Mouse (Mus musculus) midbrain, embryonic 13.5 days (tissue): ENCODE measurements around the gene Zfp536. TPM values are rescaled to one million over a fixed set of nuclear protein-coding genes. Genes with fewer than 3 reads are reported as not detected.

Experiments
- ATAC-seq: fragments of 200-750 bp; cut with Nextera tagmentation; 2 replicates; pipeline ENCODE4 v1.8.0; 2017; ENCODE audit warnings: mild to moderate bottlenecking, moderate TSS enrichment, moderate library complexity
- H3K27ac ChIP-seq: fragments of 300-500 bp; sonication (generic); 2 replicates; pipeline ENCODE4 v1.5.1; 2015; ENCODE audit warnings: inconsistent platforms, mild to moderate bottlenecking, moderate library complexity
- H3K27me3 ChIP-seq: fragments of 300-500 bp; sonication (generic); 2 replicates; pipeline ENCODE4 v1.6.1; 2015; ENCODE audit warnings: mild to moderate bottlenecking, inconsistent platforms
- H3K36me3 ChIP-seq: fragments of 300-500 bp; sonication (generic); 2 replicates; pipeline ENCODE4 v1.6.1; 2015; ENCODE audit warnings: mild to moderate bottlenecking, inconsistent platforms
- H3K4me1 ChIP-seq: fragments of 300-500 bp; sonication (generic); replicated peaks from 2 replicates; pipeline ENCODE4 v1.6.1; 2015; ENCODE audit warnings: inconsistent platforms
- H3K4me2 ChIP-seq: fragments of 300-500 bp; sonication (generic); replicated peaks from 2 replicates; pipeline ENCODE4 v1.6.1; 2015; ENCODE audit warnings: moderate library complexity, mild to moderate bottlenecking, inconsistent platforms
- H3K4me3 ChIP-seq: fragments of 300-500 bp; sonication (generic); replicated peaks from 2 replicates; pipeline ENCODE4 v1.5.1; 2015; ENCODE audit warnings: mild to moderate bottlenecking, inconsistent platforms
- H3K9ac ChIP-seq: fragments of 300-500 bp; sonication (generic); replicated peaks from 2 replicates; pipeline ENCODE4 v1.6.1; 2015; ENCODE audit warnings: mild to moderate bottlenecking, inconsistent platforms
- H3K9me3 ChIP-seq: fragments of 300-500 bp; sonication (generic); 2 replicates; pipeline ENCODE4 v1.6.1; 2016; ENCODE audit warnings: mild to moderate bottlenecking, inconsistent platforms
- WGBS: fragments of 180-500 bp; shearing (Covaris S2); methylation state at CpG from one replicate; pipeline ENCODE4 v1.1.7; 2015; 5-methylcytosine and 5-hydroxymethylcytosine counted together
- polyA plus RNA-seq: library from polyadenylated mRNA; unstranded; fragments of >200 nt; fragmentation: Nextera tagmentation; extraction: Ambion mirVana; gene quantifications from 2 replicates; pipeline ENCODE4 v1.2.1, GENCODE M21; 2015

Gene Zfp536
- polyA plus RNA-seq, 1 experiment from 2014 or later, result 43.4 TPM

DNA sequence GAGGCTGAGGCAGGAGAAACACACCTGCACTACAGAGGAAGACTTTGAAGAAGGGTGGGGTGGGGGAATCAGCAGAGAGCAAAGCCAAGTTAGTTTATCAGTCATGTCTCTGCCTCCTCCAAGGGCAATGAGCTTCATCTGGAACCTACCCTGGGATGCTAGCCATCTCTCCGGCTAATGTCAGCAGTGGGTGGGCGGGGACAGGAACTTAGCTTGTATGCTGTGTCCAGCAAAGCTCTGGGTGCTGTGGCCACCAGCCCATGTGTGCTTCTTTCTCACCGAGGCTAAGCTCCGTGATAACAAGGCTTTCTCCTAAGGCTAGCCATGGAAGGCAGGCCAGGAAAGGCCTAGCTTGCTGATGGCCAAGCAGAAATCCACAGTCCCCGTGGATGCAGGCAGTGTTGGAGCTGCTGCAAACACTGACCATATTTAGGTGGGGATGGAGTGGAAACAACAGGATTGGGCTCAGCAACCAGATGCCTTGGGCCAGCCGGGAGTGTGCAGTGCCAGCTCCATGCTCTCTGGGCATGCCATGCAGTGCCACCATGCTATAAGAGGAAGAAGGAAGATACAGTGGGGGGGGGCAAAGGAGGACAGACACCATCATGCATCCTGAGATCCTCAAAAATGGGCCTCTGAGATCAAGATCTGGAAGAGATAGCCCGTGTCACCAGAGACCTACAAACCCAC, 109.6 kb downstream of the Zfp536 start:
- H3K27ac ChIP-seq, result no peak overlapping the region
- H3K4me1 ChIP-seq, result peaks cover 21% of the 10 kb centered on the region
- H3K4me3 ChIP-seq, result no peak overlapping the region
- no peaks in the 10 kb centered on the region for H3K9me3 ChIP-seq
- H3K27me3 ChIP-seq, result no peaks in the 10 kb centered on the region
- no peak for ATAC-seq
- H3K4me2 ChIP-seq, result no peak overlapping the region
- 95% methylated on average over 7 of the region's 7 CpGs for WGBS
- H3K36me3 ChIP-seq, result no peaks in the 10 kb centered on the region
- no peak overlapping the region for H3K9ac ChIP-seq

DNA sequence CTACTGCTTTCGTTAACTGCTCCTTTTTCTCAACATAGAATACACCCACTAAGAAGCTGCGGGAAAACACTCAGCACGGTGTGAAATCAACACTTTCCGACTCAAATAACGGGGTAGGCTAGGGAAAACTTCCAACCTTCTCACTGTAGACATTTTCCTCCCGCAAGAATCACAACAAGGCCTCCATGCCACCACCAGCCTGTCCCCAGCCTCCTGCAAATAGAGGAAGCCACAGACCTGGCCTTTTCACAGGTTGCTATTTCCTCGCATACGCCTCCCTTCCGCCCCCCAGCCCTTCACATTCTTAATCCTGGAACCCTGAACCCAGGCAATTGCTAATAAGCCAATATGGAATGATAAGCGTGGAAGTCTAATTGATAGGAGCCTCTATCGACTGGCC, 124.8 kb downstream of the Zfp536 start:
- Histone ChIP-seq H3K9ac (no peak overlapping the region), H3K4me2 (no peak overlapping the region), H3K9me3 (no peaks in the 10 kb centered on the region), H3K4me3 (no peak overlapping the region), H3K27ac (peak overlapping the region; percentile 80; the same call in 1 of the 2 replicates), H3K27me3 (no peaks in the 10 kb centered on the region), H3K4me1 (peaks cover 43% of the 10 kb centered on the region), H3K36me3 (peaks cover 7% of the 10 kb centered on the region)
- 86% methylated on average over 11 of the region's 11 CpGs for WGBS
- no peak for ATAC-seq

DNA sequence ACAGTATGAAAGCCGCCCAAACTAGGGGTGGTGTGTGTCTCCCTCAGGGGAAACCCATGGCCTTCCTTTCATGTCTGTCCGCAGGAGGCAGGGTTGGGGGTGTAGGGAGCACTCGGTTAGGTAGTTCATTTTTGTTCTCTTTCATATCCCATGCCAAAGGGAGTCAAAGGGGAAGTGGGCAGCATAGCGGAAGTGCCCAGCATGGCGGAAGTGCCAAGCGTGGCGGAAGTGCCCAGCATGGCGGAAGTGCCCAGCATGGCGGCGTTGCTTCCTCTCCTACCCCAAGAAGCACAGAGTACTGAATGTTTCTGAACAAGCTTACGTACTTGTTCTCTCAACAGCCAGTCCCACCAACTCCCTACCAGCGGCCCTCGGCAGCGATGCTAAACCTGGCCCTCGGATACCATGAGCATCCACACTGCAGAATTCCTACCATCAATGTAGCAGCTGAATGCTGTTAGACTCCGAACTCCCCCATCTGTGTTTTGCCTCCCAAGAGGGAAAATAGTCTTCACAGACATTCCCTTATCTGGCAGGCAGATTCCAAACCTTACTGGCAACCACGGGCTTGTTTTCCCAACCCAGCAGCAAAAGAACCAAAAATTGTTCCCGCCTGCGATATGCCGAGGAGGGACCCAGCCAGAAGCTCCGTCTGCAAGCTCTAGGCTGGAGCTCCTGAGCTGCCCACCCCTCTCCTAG, 125.4 kb downstream of the Zfp536 start:
- no peak overlapping the region for H3K4me3 ChIP-seq
- no peak overlapping the region for H3K9ac ChIP-seq
- 93% methylated on average over 21 of the region's 21 CpGs for WGBS
- peak overlapping the region; percentile 56 for H3K27ac ChIP-seq
- no peaks in the 10 kb centered on the region for H3K27me3 ChIP-seq
- H3K4me2 ChIP-seq, result no peak overlapping the region
- peaks cover 13% of the 10 kb centered on the region for H3K36me3 ChIP-seq
- no peak for ATAC-seq
- no peaks in the 10 kb centered on the region for H3K9me3 ChIP-seq
- H3K4me1 ChIP-seq, result peaks cover 43% of the 10 kb centered on the region

DNA sequence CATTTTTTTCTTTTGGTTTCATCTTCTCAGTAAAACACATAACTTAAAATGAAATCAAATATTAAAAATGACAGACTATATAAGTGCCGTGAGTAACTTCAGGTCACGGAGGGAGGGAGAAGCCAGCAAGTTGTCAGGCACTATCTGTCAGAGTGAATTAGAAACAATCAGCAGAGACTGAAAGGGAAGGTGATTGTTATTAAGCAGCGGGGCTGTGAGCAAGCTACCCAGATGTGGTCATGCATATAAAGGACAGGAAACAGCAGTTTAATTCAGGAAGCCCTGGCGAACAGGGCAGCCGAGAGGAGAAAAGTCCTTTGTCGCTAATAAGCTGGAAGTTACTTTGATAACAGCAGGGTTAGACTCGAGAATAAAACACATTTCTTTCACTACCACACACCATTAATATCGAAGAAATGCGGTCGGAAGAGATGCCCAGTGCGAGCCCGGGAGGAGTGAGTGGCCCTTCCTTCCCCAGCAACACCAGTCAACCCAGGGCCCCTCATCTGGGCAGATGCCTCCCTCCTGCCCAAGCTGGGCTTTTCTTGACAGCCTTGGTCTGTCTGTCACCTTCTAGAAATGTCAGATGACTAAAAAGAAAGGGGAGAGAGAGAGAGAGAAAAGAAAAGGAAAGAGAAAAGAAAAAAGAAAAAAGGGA, 133.6 kb downstream of the Zfp536 start:
- H3K4me1 ChIP-seq, result peaks cover 28% of the 10 kb centered on the region
- H3K36me3 ChIP-seq, result peaks cover 8% of the 10 kb centered on the region
- no peaks in the 10 kb centered on the region for H3K27me3 ChIP-seq
- H3K4me2 ChIP-seq, result no peak overlapping the region
- peak overlapping the region; percentile 68 for H3K27ac ChIP-seq
- WGBS, result 16% methylated on average over 12 of the region's 12 CpGs
- H3K9ac ChIP-seq, result peak overlapping the region; percentile 21
- H3K9me3 ChIP-seq, result 0 out of 2 replicates have a peak, but pooled peaks cover 4% of the 10 kb centered on the region
- ATAC-seq, result peak; percentile 65; the same call in 1 of the 2 replicates
- no peak overlapping the region for H3K4me3 ChIP-seq

DNA sequence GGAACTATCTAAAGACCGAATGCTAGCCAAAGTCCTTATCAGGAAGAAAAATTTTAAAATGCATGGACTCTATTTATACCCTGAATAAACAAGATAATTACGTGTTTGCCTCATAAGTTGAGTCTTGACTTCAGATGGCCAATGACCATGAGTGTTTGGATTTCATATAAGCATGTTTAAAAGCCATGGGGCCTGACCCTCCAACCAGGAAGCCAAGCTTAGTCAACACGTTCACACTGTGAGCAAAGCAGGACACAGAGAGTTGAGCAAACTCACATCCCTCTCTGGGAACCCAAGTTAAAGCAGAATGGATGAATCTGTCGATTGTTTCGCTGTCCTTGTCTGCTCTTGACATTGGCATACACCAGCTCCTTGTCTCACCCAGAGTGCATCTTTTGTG, 138.6 kb downstream of the Zfp536 start:
- Histone ChIP-seq H3K36me3 (no peaks in the 10 kb centered on the region), H3K9ac (no peak overlapping the region), H3K4me1 (peaks cover 8% of the 10 kb centered on the region), H3K4me2 (no peak overlapping the region), H3K27ac (no peak overlapping the region), H3K4me3 (no peak overlapping the region), H3K27me3 (no peaks in the 10 kb centered on the region), H3K9me3 (0 out of 2 replicates have a peak, but pooled peaks cover 4% of the 10 kb centered on the region)
- 80% methylated on average over 5 of the region's 5 CpGs for WGBS
- no peak for ATAC-seq

DNA sequence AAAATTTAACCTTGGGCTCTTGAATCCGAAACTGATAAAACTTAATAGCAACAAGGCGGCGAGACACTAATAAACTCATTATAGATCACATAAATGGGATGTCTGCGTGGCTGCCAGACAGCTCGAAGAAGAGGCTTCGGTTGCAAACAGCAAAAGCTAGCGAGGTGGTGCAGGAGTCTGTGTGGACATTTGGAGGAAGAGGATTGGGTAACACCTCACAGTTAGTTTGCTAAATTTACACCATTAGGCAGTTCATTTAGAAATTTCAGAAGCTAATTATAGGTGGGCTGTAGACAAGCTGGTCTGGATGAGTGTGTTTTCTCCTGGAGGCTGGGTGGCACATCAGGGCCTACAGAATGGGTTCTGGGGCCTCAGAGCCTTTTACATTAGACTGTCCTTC, 143.0 kb downstream of the Zfp536 start:
- Histone ChIP-seq H3K4me1 (peaks cover 32% of the 10 kb centered on the region), H3K27me3 (no peaks in the 10 kb centered on the region), H3K36me3 (no peaks in the 10 kb centered on the region), H3K9ac (no peak overlapping the region), H3K4me3 (no peak overlapping the region), H3K4me2 (no peak overlapping the region), H3K9me3 (no peaks in the 10 kb centered on the region), H3K27ac (no peak overlapping the region)
- no peak for ATAC-seq
- WGBS, result 92% methylated on average over 7 of the region's 7 CpGs

DNA sequence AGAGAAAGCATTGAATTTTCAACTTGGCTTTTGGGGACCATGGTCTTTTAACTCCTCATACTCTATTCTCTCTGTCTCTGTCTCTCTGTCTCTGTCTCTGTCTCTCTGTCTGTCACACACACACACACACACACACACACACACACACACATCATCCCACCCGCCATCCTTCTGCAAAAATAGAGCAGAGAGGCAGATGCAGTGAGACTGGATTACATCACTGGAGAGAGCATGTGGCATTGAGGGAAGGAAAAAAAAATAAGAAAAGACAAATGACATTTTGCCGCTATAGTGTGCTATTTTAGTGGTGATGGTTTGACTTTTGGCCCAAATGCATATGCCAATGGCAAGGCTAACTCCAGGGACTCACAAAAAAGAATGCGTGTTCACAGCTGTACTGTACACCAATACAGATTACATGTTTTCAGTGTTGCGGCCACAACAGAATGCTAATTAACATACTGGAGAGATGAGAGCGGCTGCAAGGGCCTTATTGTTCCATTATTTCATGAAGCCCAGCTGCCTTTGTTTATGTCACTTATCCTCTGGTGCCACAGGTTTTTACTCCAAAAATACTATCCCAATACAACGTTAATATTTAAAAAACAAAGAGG, 145.4 kb downstream of the Zfp536 start:
- ATAC-seq, result no peak
- no peaks in the 10 kb centered on the region for H3K36me3 ChIP-seq
- no peak overlapping the region for H3K4me3 ChIP-seq
- peak overlapping the region; percentile 78 for H3K27ac ChIP-seq
- WGBS, result 36% methylated on average over 6 of the region's 6 CpGs
- H3K4me1 ChIP-seq, result peaks cover 47% of the 10 kb centered on the region
- H3K9me3 ChIP-seq, result no peaks in the 10 kb centered on the region
- no peaks in the 10 kb centered on the region for H3K27me3 ChIP-seq
- H3K4me2 ChIP-seq, result no peak overlapping the region
- peak overlapping the region; percentile 0; the same call in 1 of the 2 replicates for H3K9ac ChIP-seq

DNA sequence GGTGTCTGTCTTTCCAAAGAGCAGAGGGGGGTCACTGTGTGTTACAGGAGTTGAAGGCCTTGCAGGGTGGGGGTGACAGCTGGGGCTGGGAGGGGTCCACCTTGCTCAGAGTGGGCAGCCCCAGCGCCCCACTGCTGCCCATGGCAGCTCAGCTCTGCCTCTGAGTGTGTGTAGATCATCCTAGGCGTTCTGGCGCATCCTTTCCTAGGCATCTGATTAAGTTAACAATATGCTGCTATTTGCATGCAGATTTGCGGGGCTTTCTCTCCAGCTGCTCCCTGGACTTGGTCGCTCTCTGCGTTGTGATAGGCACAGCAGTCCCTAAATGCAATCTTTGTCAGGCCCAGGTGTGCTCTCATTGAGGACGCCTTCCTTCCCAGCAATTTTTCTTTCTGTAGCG, 147.7 kb downstream of the Zfp536 start:
- H3K4me2 ChIP-seq, result peak overlapping the region; percentile 28
- no peaks in the 10 kb centered on the region for H3K36me3 ChIP-seq
- 0 out of 2 replicates have a peak overlapping the region, but pooled peaks have one; percentile 41 for H3K9ac ChIP-seq
- ATAC-seq, result peak; percentile 57
- peaks cover 47% of the 10 kb centered on the region for H3K4me1 ChIP-seq
- H3K9me3 ChIP-seq, result no peaks in the 10 kb centered on the region
- H3K4me3 ChIP-seq, result no peak overlapping the region
- H3K27me3 ChIP-seq, result no peaks in the 10 kb centered on the region
- WGBS, result 13% methylated on average over 8 of the region's 8 CpGs
- H3K27ac ChIP-seq, result peak overlapping the region; percentile 83

DNA sequence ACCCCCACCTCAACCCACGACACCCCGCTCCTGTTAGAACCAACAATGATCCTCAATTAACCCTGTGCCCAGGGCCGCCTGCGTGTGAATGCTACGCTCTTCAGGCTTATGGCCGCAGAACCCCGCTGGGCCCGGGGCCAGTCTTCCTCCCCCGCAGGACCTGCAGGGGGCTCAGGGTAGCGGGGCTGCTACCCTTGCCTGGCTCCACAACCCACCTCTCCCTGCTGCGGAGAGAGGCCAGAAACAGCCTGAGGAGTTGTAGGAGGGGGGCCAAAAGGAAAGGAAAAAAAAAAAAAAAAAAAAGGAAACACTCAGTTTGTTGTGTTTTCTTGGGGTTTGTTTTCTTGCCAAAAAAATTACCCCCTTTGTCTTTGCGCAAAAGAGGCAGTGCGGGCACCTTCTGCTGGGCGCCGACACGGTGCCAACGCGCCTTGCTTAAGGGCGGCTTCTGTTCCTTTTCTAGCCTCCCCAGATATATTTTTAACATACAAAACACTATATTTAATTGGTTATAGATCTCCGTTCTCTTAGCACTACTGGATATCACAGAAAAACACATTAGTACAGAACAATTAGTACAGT, 148.6 kb downstream of the Zfp536 start:
- H3K27me3 ChIP-seq, result no peaks in the 10 kb centered on the region
- peak overlapping the region; percentile 47 for H3K4me3 ChIP-seq
- no peaks in the 10 kb centered on the region for H3K36me3 ChIP-seq
- H3K4me2 ChIP-seq, result peak overlapping the region; percentile 75
- peak; percentile 77 for ATAC-seq
- no peaks in the 10 kb centered on the region for H3K9me3 ChIP-seq
- 2% methylated on average over 20 of the region's 20 CpGs for WGBS
- H3K4me1 ChIP-seq, result peaks cover 47% of the 10 kb centered on the region
- peak overlapping the region; percentile 90 for H3K27ac ChIP-seq
- peak overlapping the region; percentile 70 for H3K9ac ChIP-seq

DNA sequence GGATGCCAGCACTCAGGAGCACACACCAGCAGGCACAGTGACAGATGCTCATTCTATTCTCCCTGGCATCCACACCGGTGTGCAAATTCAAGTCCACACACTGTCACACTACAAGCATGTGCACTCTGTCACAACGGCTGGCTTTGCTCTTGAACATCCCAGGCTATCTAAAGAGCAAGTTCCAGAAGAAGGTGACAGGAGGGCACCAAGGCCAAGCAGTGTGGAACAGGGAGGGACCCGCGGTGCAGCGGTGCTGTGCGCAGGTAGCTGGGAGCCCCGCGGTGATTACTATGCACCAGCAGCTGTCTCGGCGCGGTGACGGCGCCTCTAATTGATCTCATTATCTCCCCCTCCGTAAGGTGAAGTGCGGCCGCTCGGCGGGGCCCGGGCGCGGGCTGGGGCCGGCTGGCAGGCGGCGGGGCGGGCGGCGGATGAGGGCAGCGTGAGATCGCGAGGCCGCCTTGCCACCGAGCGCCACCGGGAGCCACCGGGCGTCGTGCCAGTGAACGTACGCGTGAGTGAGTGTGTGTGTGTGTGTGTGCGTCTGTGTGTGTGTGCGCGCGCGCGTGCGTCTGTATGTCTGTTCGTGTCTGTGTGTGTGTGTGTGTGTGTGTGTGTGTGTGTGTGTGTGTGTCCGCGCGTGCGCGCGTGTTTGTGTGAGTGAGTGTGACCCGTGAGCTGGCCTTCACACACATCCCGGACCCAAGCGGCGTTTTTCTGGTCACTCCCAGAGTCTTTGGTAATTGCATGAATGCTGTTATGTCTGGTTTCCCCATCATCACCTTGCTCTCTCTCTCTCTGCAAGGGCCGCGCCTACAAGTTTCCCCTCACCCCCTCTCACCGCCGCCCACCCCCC, 149.3 kb downstream of the Zfp536 start:
- H3K36me3 ChIP-seq, result no peaks in the 10 kb centered on the region
- ATAC-seq, result peak; percentile 77
- no peaks in the 10 kb centered on the region for H3K9me3 ChIP-seq
- H3K27ac ChIP-seq, result peak overlapping the region; percentile 90
- H3K27me3 ChIP-seq, result no peaks in the 10 kb centered on the region
- peaks cover 42% of the 10 kb centered on the region for H3K4me1 ChIP-seq
- H3K9ac ChIP-seq, result peak overlapping the region; percentile 70
- peak overlapping the region; percentile 75 for H3K4me2 ChIP-seq
- H3K4me3 ChIP-seq, result peak overlapping the region; percentile 47
- 1% methylated on average over 35 of the region's 62 CpGs for WGBS

DNA sequence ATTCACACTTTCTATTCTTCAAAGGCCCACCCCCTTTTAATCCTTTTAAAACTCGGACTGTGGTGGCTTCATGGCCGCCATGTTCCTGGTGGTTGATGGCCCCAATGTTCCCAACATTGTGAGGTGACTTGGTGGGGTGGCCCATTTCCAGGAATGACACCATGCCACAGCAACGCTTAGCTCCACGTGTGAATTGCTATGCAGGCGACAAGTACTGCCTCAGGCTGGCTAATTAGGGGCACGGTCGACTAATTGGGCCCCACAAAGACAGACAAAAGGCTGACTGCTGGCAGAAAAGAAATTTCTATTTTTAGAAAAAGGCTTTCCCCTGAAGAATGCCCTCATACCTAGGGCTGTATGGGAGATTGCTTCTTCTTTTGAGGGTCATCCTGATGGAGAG, 154.2 kb downstream of the Zfp536 start:
- Histone ChIP-seq H3K27me3 (no peaks in the 10 kb centered on the region), H3K36me3 (no peaks in the 10 kb centered on the region), H3K27ac (no peak overlapping the region), H3K4me3 (no peak overlapping the region), H3K4me2 (no peak overlapping the region), H3K9ac (no peak overlapping the region), H3K4me1 (peaks cover 6% of the 10 kb centered on the region), H3K9me3 (no peaks in the 10 kb centered on the region)
- WGBS, result 66% methylated on average over 7 of the region's 7 CpGs
- no peak for ATAC-seq
